Mouse (Mus musculus) fat pad, adult 2 months (tissue): ENCODE measurements at regions not wholly inside any gene's neighbourhood (a gene's known extent, or its start where the extent isn't known, plus 50 kb on each side); places are given as distances from the start of the nearest gene placed in this dataset.
A peak's percentile ranks its signal among the peaks of the same experiment; 100 is the strongest.

Experiments
- DNase-seq: peaks from one replicate; pipeline ENCODE4 v3.0.0-alpha.2; 2011; ENCODE audit warnings: low read depth, low spot score; ENCODE audit errors: extremely low read depth

- DNase-seq = no peak
Measured at GRCm38 (mm10) chr13:93564902-93565301, 65.3 kb upstream of the Jmy start.

DNA sequence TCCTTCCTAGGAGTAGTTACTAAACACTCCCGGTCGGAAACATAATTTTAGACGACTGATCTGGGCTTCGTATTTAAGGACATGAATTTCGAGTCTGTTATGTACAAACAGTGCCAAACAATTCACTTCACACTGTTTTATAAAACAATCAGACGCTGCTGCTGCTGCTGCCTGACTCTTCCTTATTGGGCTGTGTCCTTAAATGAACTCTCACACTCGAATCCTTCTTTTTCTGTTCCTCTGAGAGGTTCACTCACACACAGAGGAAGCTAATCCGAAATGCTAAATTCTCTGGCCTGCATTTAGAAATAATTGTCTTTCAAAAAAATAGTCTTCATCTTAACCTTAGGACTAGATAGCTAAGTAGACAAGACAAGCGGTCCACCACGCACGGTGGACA lies 64.5 kb upstream of the Jmy start:
- no peak for DNase-seq

- no peak for DNase-seq
Measured at GRCm38 (mm10) chr13:93560282-93560681, 60.7 kb upstream of the Jmy start.

DNA sequence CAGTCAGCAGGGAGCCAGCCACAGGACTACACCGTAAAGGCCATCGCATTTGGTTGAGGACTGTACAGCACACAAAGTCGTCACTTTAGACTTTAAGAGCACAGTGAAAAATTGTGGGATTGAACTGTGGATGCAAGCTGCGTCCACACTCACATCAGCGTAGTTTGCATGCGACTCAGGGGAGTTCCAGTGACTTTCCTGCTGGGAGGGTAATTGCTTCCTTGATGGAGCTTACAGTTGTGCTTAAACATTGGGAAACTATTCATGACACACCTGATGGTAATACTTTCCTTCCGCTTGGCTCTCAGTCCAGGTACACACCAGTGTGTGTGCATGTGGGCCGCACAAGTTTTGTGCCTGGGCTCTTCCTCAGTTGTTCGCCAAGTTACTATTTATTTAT lies 59.0 kb upstream of the Jmy start:
- DNase-seq = no peak

DNA sequence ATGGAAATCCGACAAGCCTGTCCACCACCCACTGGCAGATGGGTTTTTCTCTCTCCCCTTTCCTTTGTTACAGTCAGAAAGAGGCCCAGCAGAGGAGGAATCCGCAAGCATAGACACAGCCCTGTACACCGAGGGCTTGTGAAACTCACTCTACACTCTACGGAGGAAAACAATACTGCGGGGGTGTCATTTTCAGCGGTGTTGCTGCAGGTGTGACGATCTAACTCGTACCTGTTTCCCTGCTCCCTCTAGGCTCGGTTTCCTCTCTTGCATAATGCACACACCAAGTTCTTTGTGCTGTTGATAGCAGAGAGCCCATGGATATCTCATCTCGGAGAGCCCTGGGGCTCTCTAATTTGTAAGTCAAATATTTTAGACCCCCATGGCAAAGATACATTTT lies 56.5 kb upstream of the Jmy start:
- DNase-seq = peak; percentile 94

- peak; percentile 65 for DNase-seq
Measured at GRCm38 (mm10) chr13:93554901-93555300, 55.3 kb upstream of the Jmy start.

DNA sequence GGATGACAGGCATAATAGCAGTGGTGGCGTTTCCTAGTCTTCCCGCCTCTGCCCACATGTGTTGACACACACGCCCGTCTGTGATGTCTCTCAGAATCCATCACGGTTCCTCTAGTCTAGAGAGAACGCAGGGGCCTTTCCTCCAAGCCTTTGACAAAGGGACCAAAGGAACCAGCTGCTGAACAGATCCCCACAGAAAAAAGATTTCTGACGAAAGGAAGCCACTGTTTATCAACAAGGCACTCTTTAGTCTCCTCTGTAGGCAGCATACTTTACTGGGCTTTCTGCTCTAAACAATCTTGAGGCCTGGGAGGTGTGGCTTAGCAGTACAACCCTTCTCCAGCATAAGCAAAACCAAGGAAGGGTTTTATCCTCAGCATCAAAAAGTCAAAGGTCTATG lies 54.3 kb upstream of the Jmy start:
- no peak for DNase-seq

- DNase-seq = peak; percentile 79
Measured at GRCm38 (mm10) chr13:93553271-93553670, 53.7 kb upstream of the Jmy start.

DNA sequence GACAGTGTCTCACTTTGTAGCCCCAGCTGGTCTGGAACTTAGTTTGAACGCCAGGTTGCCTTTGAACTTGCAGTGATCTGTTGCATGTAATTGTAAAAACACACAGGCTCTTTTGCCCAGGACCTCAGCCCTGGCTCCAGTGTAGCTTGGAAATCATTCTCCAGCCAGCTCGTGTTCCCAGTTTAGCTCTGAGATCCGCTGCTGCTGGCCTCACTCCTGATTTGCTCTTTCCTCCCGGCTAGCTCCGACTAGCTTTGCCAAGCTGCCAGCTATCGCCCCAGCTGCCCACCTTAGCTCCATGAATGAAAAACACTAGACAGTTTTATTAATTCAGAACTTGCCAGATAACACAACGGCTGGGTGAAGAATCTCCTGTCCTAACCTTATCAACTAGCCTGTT lies 50.7 kb upstream of the Jmy start:
- DNase-seq = no peak
